Mouse (Mus musculus) hindbrain, embryonic 11.5 days (tissue): ENCODE results near the gene Olfr113. TPM values are rescaled to one million over a fixed set of nuclear protein-coding genes. Genes with fewer than 3 reads are reported as not detected.
"Not testable (repeated sequence)": the region's sequence is repeated elsewhere in the genome, so short reads cannot be mapped to it uniquely, and the experiment has no call there.

Source experiments
- ATAC-seq: fragments of 200-750 bp; cut with Nextera tagmentation; 2 replicates; pipeline ENCODE4 v1.8.0; 2017; ENCODE audit warnings: mild to moderate bottlenecking, moderate TSS enrichment, moderate library complexity; ENCODE audit not compliant: low FRiP score
- DNase-seq: peaks from one replicate; pipeline ENCODE4 v3.0.0-alpha.2; 2015; ENCODE audit warnings: low spot score
- H3K27ac ChIP-seq: fragments of 300-500 bp; sonication (generic); 2 replicates; pipeline ENCODE4 v1.5.1; 2014; ENCODE audit warnings: mild to moderate bottlenecking, low read depth, low read length
- H3K27me3 ChIP-seq: fragments of 300-500 bp; sonication (generic); 2 replicates; pipeline ENCODE4 v1.6.1; 2014; ENCODE audit warnings: mild to moderate bottlenecking, low read length, moderate library complexity, mixed read lengths; ENCODE audit not compliant: control insufficient read depth, insufficient read depth
- H3K36me3 ChIP-seq: fragments of 300-500 bp; sonication (generic); 2 replicates; pipeline ENCODE4 v1.6.1; 2014; ENCODE audit warnings: mild to moderate bottlenecking, low read length, moderate library complexity, mixed read lengths; ENCODE audit not compliant: control insufficient read depth, insufficient read depth
- H3K4me1 ChIP-seq: fragments of 300-500 bp; sonication (generic); replicated peaks from 2 replicates; pipeline ENCODE4 v1.6.1; 2014; ENCODE audit warnings: low read length, mixed read lengths; ENCODE audit not compliant: control insufficient read depth, insufficient read depth
- H3K4me2 ChIP-seq: fragments of 300-500 bp; sonication (generic); replicated peaks from 2 replicates; pipeline ENCODE4 v1.6.1; 2014; ENCODE audit warnings: mild to moderate bottlenecking, low read depth, low read length
- H3K4me3 ChIP-seq: fragments of 300-500 bp; sonication (generic); 2 replicates; pipeline ENCODE4 v1.5.1; 2014; ENCODE audit warnings: low read depth, low read length
- H3K9ac ChIP-seq: fragments of 300-500 bp; sonication (generic); 2 replicates; pipeline ENCODE4 v1.6.1; 2014; ENCODE audit warnings: low read depth, low read length
- H3K9me3 ChIP-seq: fragments of 300-500 bp; sonication (generic); 2 replicates; pipeline ENCODE4 v1.6.1; 2016; ENCODE audit warnings: low read length; ENCODE audit not compliant: control insufficient read depth
- WGBS: fragments of 180-500 bp; shearing (Covaris S2); extraction: QIAGEN DNeasy Blood & Tissue Kit; methylation state at CpG from one replicate; pipeline ENCODE4 v1.1.7; 2014; 5-methylcytosine and 5-hydroxymethylcytosine counted together
- polyA plus RNA-seq: library from polyadenylated mRNA; unstranded; fragments of >200 nt; fragmentation: Nextera tagmentation; extraction: Ambion mirVana; gene quantifications from 2 replicates; pipeline ENCODE4 v1.2.1, GENCODE M21; 2014

Gene Olfr113
- polyA plus RNA-seq, 1 experiment from 2014 or later, result not detected

- Histone ChIP-seq H3K4me3 (no peak overlapping the region), H3K9ac (no peak overlapping the region), H3K9me3 (no peaks in the 10 kb centered on the region), H3K4me1 (no peaks in the 10 kb centered on the region), H3K36me3 (no peaks in the 10 kb centered on the region), H3K27me3 (no peaks in the 10 kb centered on the region), H3K4me2 (no peak overlapping the region), H3K27ac (no peak overlapping the region)
- ATAC-seq, result no peak
- no peak for DNase-seq
These were observed 42.3 kb downstream of the Olfr113 start for GRCm38 (mm10) chr17:37535173-37535572.

DNA sequence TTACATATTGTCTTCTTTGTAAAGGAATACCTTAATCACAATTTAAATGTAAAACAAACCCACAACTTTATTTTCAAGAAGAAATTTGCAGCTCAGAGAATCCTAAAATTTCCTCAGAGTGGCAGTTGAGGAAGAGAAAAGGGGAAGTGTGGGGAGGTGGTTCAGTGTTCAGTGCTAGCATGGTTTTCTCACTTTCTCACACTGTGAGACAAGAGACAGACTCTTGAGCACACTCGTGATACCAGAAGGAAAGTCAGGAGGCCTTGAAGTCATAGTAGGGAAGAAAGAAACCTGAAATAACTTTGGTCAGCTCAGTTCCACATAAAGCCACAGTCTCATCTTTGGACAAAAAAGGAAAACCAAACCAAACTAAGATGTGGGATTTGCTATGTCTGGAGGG is 52.0 kb downstream of the Olfr113 start:
- H3K27me3 ChIP-seq, DNase-seq, H3K4me1 ChIP-seq, H3K4me3 ChIP-seq, H3K4me2 ChIP-seq, ATAC-seq, H3K27ac ChIP-seq, H3K9ac ChIP-seq, H3K9me3 ChIP-seq, H3K36me3 ChIP-seq: not testable (repeated sequence)
- 80% methylated on average over 1 of the region's 1 CpGs for WGBS

DNA sequence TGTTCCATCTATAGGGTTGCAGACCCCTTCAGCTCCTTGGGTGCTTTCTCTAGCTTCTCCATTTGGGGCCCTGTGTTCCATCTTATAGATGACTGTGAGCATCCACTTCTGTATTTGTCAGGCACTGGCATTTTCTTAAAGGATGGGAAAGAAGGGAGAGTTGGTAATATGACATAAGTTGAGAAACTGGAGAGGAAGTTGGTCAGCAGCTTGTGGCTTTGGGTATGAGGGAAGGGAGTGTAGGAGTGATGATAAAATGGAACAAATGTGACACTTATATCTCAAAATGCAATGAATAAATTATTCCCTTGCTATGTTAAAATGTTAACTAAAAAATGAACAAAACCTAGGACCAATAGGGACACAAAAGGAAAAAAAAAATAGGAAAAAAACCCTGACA is 52.9 kb downstream of the Olfr113 start:
- not testable (repeated sequence) for H3K9me3 ChIP-seq, H3K4me2 ChIP-seq, H3K9ac ChIP-seq, DNase-seq, H3K4me1 ChIP-seq, H3K27ac ChIP-seq, H3K4me3 ChIP-seq, H3K36me3 ChIP-seq, H3K27me3 ChIP-seq, ATAC-seq

Other genes with a start within 250 kb of the Olfr113 start
- not detected in 2 replicates for gene Olfr103, start 238.0 kb downstream of the Olfr113 start, polyA plus RNA-seq
- not detected in 2 replicates for gene Olfr104-ps, start 218.1 kb downstream of the Olfr113 start, polyA plus RNA-seq
- gene Olfr105-ps, start 198.6 kb downstream of the Olfr113 start, polyA plus RNA-seq, result not detected in 2 replicates
- not detected in 2 replicates for gene Olfr106-ps, start 187.3 kb downstream of the Olfr113 start, polyA plus RNA-seq
- gene Olfr107, start 178.4 kb downstream of the Olfr113 start, polyA plus RNA-seq, result not detected in 2 replicates
- not detected in 2 replicates for gene Olfr108, start 132.2 kb downstream of the Olfr113 start, polyA plus RNA-seq
- not detected in 2 replicates for gene Olfr109, start 118.7 kb downstream of the Olfr113 start, polyA plus RNA-seq
- gene H2-M2, start 94.1 kb downstream of the Olfr113 start, polyA plus RNA-seq, result 0.11 TPM in 1 of 2 replicates, not detected in the other
- gene Olfr110, start 85.2 kb downstream of the Olfr113 start, polyA plus RNA-seq, result not detected in 2 replicates
- gene Olfr111, start 69.6 kb downstream of the Olfr113 start, polyA plus RNA-seq, result not detected in 2 replicates
- not detected in 2 replicates for gene Olfr112, start 8.2 kb downstream of the Olfr113 start, polyA plus RNA-seq
- not detected in 2 replicates for gene Olfr114, start 15.1 kb upstream of the Olfr113 start, polyA plus RNA-seq
- not detected in 2 replicates for gene Olfr115, start 49.4 kb upstream of the Olfr113 start, polyA plus RNA-seq
- not detected in 2 replicates for gene Olfr116, start 49.5 kb upstream of the Olfr113 start, polyA plus RNA-seq
- gene Olfr117, start 86.1 kb upstream of the Olfr113 start, polyA plus RNA-seq, result not detected in 2 replicates
- gene Olfr118, start 89.3 kb upstream of the Olfr113 start, polyA plus RNA-seq, result not detected in 2 replicates
- gene Olfr119, start 118.9 kb upstream of the Olfr113 start, polyA plus RNA-seq, result not detected in 2 replicates
- gene Olfr120, start 144.1 kb upstream of the Olfr113 start, polyA plus RNA-seq, result not detected in 2 replicates
- not detected in 2 replicates for gene Olfr121, start 171.2 kb upstream of the Olfr113 start, polyA plus RNA-seq
- gene Olfr122, start 190.9 kb upstream of the Olfr113 start, polyA plus RNA-seq, result not detected in 2 replicates
- gene Olfr123, start 215.9 kb upstream of the Olfr113 start, polyA plus RNA-seq, result not detected in 2 replicates
- gene Olfr124, start 222.2 kb upstream of the Olfr113 start, polyA plus RNA-seq, result not detected in 2 replicates